Mouse (Mus musculus) ES-Bruce4 (cell line): ENCODE results near the gene Ascc3.

ENCODE experiments used
- CTCF ChIP-seq: IDR thresholded peaks from one replicate; pipeline ENCODE4 v1.8.1; 2011; ENCODE audit warnings: low read depth, low read length
- EP300 ChIP-seq: IDR thresholded peaks from 2 replicates; pipeline ENCODE4 v1.6.1; 2011; ENCODE audit warnings: low read depth, low read length; ENCODE audit not compliant: insufficient read depth
- POLR2A ChIP-seq: IDR thresholded peaks from one replicate; pipeline ENCODE4 v1.8.1; 2011; ENCODE audit warnings: low read length; ENCODE audit not compliant: insufficient read depth

- TF ChIP-seq POLR2A (no peak), CTCF (no peak), EP300 (no peak)
Measured at GRCm38 (mm10) chr10:50772811-50773210, 180.3 kb downstream of the Ascc3 start.
